Mouse (Mus musculus): ENCODE results near the gene Sptb.

Gene Sptb

GRCm38 (mm10) chr12:76574815-76575214 lies 135.5 kb downstream of the Sptb start:
- DNase-seq (ENCODE audit: low spot score): no peak

- DNase-seq (ENCODE audit: low spot score): no peak
Observed at GRCm38 (mm10) chr12:76573381-76573780, 137.0 kb downstream of the Sptb start.

- no peak for DNase-seq (ENCODE audit: low spot score)
Observed at GRCm38 (mm10) chr12:76572261-76573251, 137.8 kb downstream of the Sptb start.

- DNase-seq (ENCODE audit: low spot score): no peak
Observed at GRCm38 (mm10) chr12:76571266-76571665, 139.1 kb downstream of the Sptb start.

- no peak for DNase-seq (ENCODE audit: low spot score)
Observed at GRCm38 (mm10) chr12:76570221-76570940, 140.0 kb downstream of the Sptb start.

- no peak for DNase-seq (ENCODE audit: low spot score)
Observed at GRCm38 (mm10) chr12:76566284-76566683, 144.1 kb downstream of the Sptb start.

GRCm38 (mm10) chr12:76562196-76562595 lies 148.2 kb downstream of the Sptb start:
- DNase-seq (ENCODE audit: low spot score): no peak

GRCm38 (mm10) chr12:76558206-76558605 lies 152.1 kb downstream of the Sptb start:
- no peak for DNase-seq (ENCODE audit: low spot score)

- no peak for DNase-seq (ENCODE audit: low spot score)
Observed at GRCm38 (mm10) chr12:76556745-76557389, 153.5 kb downstream of the Sptb start.

- DNase-seq (ENCODE audit: low spot score): no peak
Observed at GRCm38 (mm10) chr12:76556187-76556586, 154.2 kb downstream of the Sptb start.

- DNase-seq (ENCODE audit: low spot score): no peak
Observed at GRCm38 (mm10) chr12:76554871-76555386, 155.4 kb downstream of the Sptb start.

GRCm38 (mm10) chr12:76554392-76554791 lies 156.0 kb downstream of the Sptb start:
- DNase-seq (ENCODE audit: low spot score): no peak

GRCm38 (mm10) chr12:76553917-76554316 lies 156.4 kb downstream of the Sptb start:
- DNase-seq (ENCODE audit: low spot score): no peak

GRCm38 (mm10) chr12:76552958-76553357 lies 157.4 kb downstream of the Sptb start:
- DNase-seq (ENCODE audit: low spot score): no peak

- DNase-seq (ENCODE audit: low spot score): no peak
Observed at GRCm38 (mm10) chr12:76552321-76552720, 158.0 kb downstream of the Sptb start.

- no peak for DNase-seq (ENCODE audit: low spot score)
Observed at GRCm38 (mm10) chr12:76549203-76549602, 161.1 kb downstream of the Sptb start.

- no peak for DNase-seq (ENCODE audit: low spot score)
Observed at GRCm38 (mm10) chr12:76548082-76548423, 162.3 kb downstream of the Sptb start.

- no peak for DNase-seq (ENCODE audit: low spot score)
Observed at GRCm38 (mm10) chr12:76547409-76548081, 162.8 kb downstream of the Sptb start.

- DNase-seq (ENCODE audit: low spot score): no peak
Observed at GRCm38 (mm10) chr12:76546383-76547276, 163.7 kb downstream of the Sptb start.

GRCm38 (mm10) chr12:76545786-76546370 lies 164.5 kb downstream of the Sptb start:
- DNase-seq (ENCODE audit: low spot score): no peak

Data from layer of hippocampus, adult 9-10 months (tissue).